Mouse (Mus musculus): Measurements from ENCODE around the gene Sipa1l3.

- no peak for TF ChIP-seq POLR2AphosphoS2 (IDR thresholded peaks at IDR 0.05; ENCODE audit: insufficient read length, low read depth)
- no peak for TF ChIP-seq POLR2A (IDR thresholded peaks at IDR 0.05; ENCODE audit: insufficient read length, low read depth)
- no peak for TF ChIP-seq TCF12 (IDR thresholded peaks at IDR 0.05; ENCODE audit: insufficient read depth, poor library complexity, severe bottlenecking)
- no peak for TF ChIP-seq USF1 (IDR thresholded peaks at IDR 0.05; ENCODE audit: low read depth)
- no peak for TF ChIP-seq CEBPB (IDR thresholded peaks at IDR 0.05; ENCODE audit: insufficient read depth, poor library complexity, severe bottlenecking)
These were observed 72.3 kb downstream of the Sipa1l3 start for GRCm38 (mm10) chr7:29446156-29446555.
